Mouse (Mus musculus) midbrain, embryonic 15.5 days (tissue): ENCODE measurements around the gene Tradd. TPM values are rescaled to one million over a fixed set of nuclear protein-coding genes. Genes with fewer than 3 reads are reported as not detected.

Experiments used
- ATAC-seq: fragments of 200-750 bp; cut with Nextera tagmentation; replicated peaks from 2 replicates; pipeline ENCODE4 v1.8.0; 2017; ENCODE audit warnings: moderate TSS enrichment
- H3K27ac ChIP-seq: fragments of 300-500 bp; sonication (generic); 2 replicates; pipeline ENCODE4 v1.5.1; 2015; ENCODE audit warnings: mild to moderate bottlenecking, inconsistent platforms
- H3K27me3 ChIP-seq: fragments of 300-500 bp; sonication (generic); replicated peaks from 2 replicates; pipeline ENCODE4 v1.6.1; 2015; ENCODE audit warnings: inconsistent platforms
- H3K36me3 ChIP-seq: fragments of 300-500 bp; sonication (generic); replicated peaks from 2 replicates; pipeline ENCODE4 v1.6.1; 2015; ENCODE audit warnings: inconsistent platforms
- H3K4me1 ChIP-seq: fragments of 300-500 bp; sonication (generic); 2 replicates; pipeline ENCODE4 v1.6.1; 2015; ENCODE audit warnings: inconsistent platforms
- H3K4me2 ChIP-seq: fragments of 300-500 bp; sonication (generic); 2 replicates; pipeline ENCODE4 v1.6.1; 2015; ENCODE audit warnings: inconsistent platforms, mild to moderate bottlenecking, moderate library complexity
- H3K4me3 ChIP-seq: fragments of 300-500 bp; sonication (generic); 2 replicates; pipeline ENCODE4 v1.5.1; 2015; ENCODE audit warnings: mild to moderate bottlenecking, inconsistent platforms
- H3K9ac ChIP-seq: fragments of 300-500 bp; sonication (generic); 2 replicates; pipeline ENCODE4 v1.6.1; 2015; ENCODE audit warnings: mild to moderate bottlenecking, inconsistent platforms
- H3K9me3 ChIP-seq: fragments of 300-500 bp; sonication (generic); 2 replicates; pipeline ENCODE4 v1.6.1; 2016; ENCODE audit warnings: inconsistent platforms
- WGBS: fragments of 180-500 bp; shearing (Covaris S2); methylation state at CpG from one replicate; pipeline ENCODE4 v1.1.7; 2015; ENCODE audit warnings: mixed read lengths; 5-methylcytosine and 5-hydroxymethylcytosine counted together
- microRNA counts: library from miRNA; unstranded; fragments of <30 nt; microRNA quantifications from one replicate; lab custom pipeline; 2016
- microRNA-seq: library from miRNA; unstranded; fragments of <30 nt; microRNA quantifications from one replicate; pipeline ENCODE4, GENCODE M21; 2016
- polyA plus RNA-seq: library from polyadenylated mRNA; unstranded; fragments of >200 nt; fragmentation: Nextera tagmentation; extraction: Ambion mirVana; gene quantifications from 2 replicates; pipeline ENCODE4 v1.2.1, GENCODE M21; 2015

Gene Tradd
- polyA plus RNA-seq, 1 experiment from 2014 or later = 13.5 TPM

GRCm38 (mm10) chr8:105217926-105218522 is 46.4 kb downstream of the Tradd start:
- WGBS = 84% methylated on average over 5 of the region's 5 CpGs
- Histone ChIP-seq H3K36me3 (no peaks in the 10 kb centered on the region), H3K4me3 (no peak overlapping the region), H3K4me2 (no peak overlapping the region), H3K9me3 (no peaks in the 10 kb centered on the region), H3K9ac (no peak overlapping the region), H3K27ac (no peak overlapping the region), H3K4me1 (no peaks in the 10 kb centered on the region), H3K27me3 (no peaks in the 10 kb centered on the region)
- ATAC-seq = peak; percentile 42; the same call in 1 of the 2 replicates

GRCm38 (mm10) chr8:105214104-105214503 is 50.3 kb downstream of the Tradd start:
- Histone ChIP-seq H3K4me2 (no peak overlapping the region), H3K4me3 (no peak overlapping the region), H3K27me3 (no peaks in the 10 kb centered on the region), H3K27ac (no peak overlapping the region), H3K9me3 (no peaks in the 10 kb centered on the region), H3K4me1 (no peaks in the 10 kb centered on the region), H3K9ac (no peak overlapping the region), H3K36me3 (no peaks in the 10 kb centered on the region)
- WGBS = 87% methylated on average over 5 of the region's 5 CpGs
- ATAC-seq = no peak

- ATAC-seq = no peak
- 38% methylated on average over 1 of the region's 1 CpGs for WGBS
- Histone ChIP-seq H3K27ac (no peak overlapping the region), H3K27me3 (no peaks in the 10 kb centered on the region), H3K4me3 (no peak overlapping the region), H3K4me2 (no peak overlapping the region), H3K4me1 (no peaks in the 10 kb centered on the region), H3K9ac (no peak overlapping the region), H3K9me3 (no peaks in the 10 kb centered on the region), H3K36me3 (no peaks in the 10 kb centered on the region)
Measured at GRCm38 (mm10) chr8:105209153-105210110, 55.0 kb downstream of the Tradd start.

MicroRNAs within 50 kb of the gene (microRNA counts, 519-probe panel; counts per million panel counts)
- 2,275 counts per million, percentile 32 among the panel's probes with 10 or more counts for microRNA mmu-miR-328 (lab: Ali Mortazavi, UCI)

Small RNA genes within 50 kb of the gene (microRNA-seq; reads per million reads assigned to microRNA genes)
- gene Gm27320 (not detected), gene Mir328 (346 reads per million, percentile 66 among the genes with 10 or more reads in this experiment)

Other genes with a start within 250 kb of the Tradd start
- gene Ces3a, start 216.0 kb downstream of the Tradd start, polyA plus RNA-seq = not detected in 2 replicates
- gene Ces3b, start 180.9 kb downstream of the Tradd start, polyA plus RNA-seq = not detected in 2 replicates
- gene Ces4a, start 132.8 kb downstream of the Tradd start, polyA plus RNA-seq = 0.06 TPM in 1 of 2 replicates, not detected in the other
- gene Cbfb, start 93.9 kb downstream of the Tradd start, polyA plus RNA-seq = 20.3 and 22.5 TPM in 2 replicates
- gene D230025D16Rik, start 39.5 kb downstream of the Tradd start, polyA plus RNA-seq = 37.1 and 37.6 TPM in 2 replicates
- gene B3gnt9, start 9.5 kb downstream of the Tradd start, polyA plus RNA-seq = 8.1 TPM in 2 replicates
- gene Fbxl8, start within 50 bp of the Tradd start, polyA plus RNA-seq = 0.99 and 1.3 TPM in 2 replicates
- gene Hsf4, start 5.2 kb upstream of the Tradd start, polyA plus RNA-seq = 0.25 and 0.42 TPM in 2 replicates
- gene Nol3, start 11.5 kb upstream of the Tradd start, polyA plus RNA-seq = 4.0 and 4.5 TPM in 2 replicates
- 165 and 173 TPM in 2 replicates for gene 4931428F04Rik, start 25.3 kb upstream of the Tradd start, polyA plus RNA-seq
- 11.8 and 12.7 TPM in 2 replicates for gene Exoc3l, start 31.5 kb upstream of the Tradd start, polyA plus RNA-seq
- 45.3 and 48.9 TPM in 2 replicates for gene E2f4, start 33.1 kb upstream of the Tradd start, polyA plus RNA-seq
- gene Elmo3, start 41.0 kb upstream of the Tradd start, polyA plus RNA-seq = 1.1 and 1.3 TPM in 2 replicates
- 0.68 and 1.1 TPM in 2 replicates for gene Lrrc29, start 61.7 kb upstream of the Tradd start, polyA plus RNA-seq
- gene Tmem208, start 61.7 kb upstream of the Tradd start, polyA plus RNA-seq = 130 and 139 TPM in 2 replicates
- 0.88 and 1.2 TPM in 2 replicates for gene Fhod1, start 83.3 kb upstream of the Tradd start, polyA plus RNA-seq
- 12.0 and 12.2 TPM in 2 replicates for gene Slc9a5, start 84.2 kb upstream of the Tradd start, polyA plus RNA-seq
- 2.1 and 2.4 TPM in 2 replicates for gene Plekhg4, start 108.7 kb upstream of the Tradd start, polyA plus RNA-seq
- not detected in 2 replicates for gene Kctd19, start 148.9 kb upstream of the Tradd start, polyA plus RNA-seq
- 0.97 and 1.3 TPM in 2 replicates for gene Lrrc36, start 149.0 kb upstream of the Tradd start, polyA plus RNA-seq
- gene Tppp3, start 206.9 kb upstream of the Tradd start, polyA plus RNA-seq = 125 and 127 TPM in 2 replicates
- gene Zdhhc1, start 232.3 kb upstream of the Tradd start, polyA plus RNA-seq = 36.5 and 39.9 TPM in 2 replicates